Mouse (Mus musculus): ENCODE measurements around the gene Cenpe. TPM values are rescaled to one million over a fixed set of nuclear protein-coding genes. Genes with fewer than 3 reads are reported as not detected.

Cenpe gene
- polyA plus RNA-seq, 1 experiment = 13.2 TPM

GRCm38 (mm10) chr3:135307411-135308259, 95.3 kb downstream of the Cenpe start, which contains the start of gene Slc9b2:
Gene Slc9b2 (plus strand): TSS chr3:135307700.
- no peaks in the 10 kb centered on the region for H3K27me3 ChIP-seq (ENCODE audit: control insufficient read depth, insufficient read depth, low read length)
- TF ChIP-seq POLR2A (IDR thresholded peaks at IDR 0.05; ENCODE audit: control insufficient read depth, low read depth, low read length) (no peak), CTCF (IDR thresholded peaks at IDR 0.05; ENCODE audit: control insufficient read depth, insufficient read depth, insufficient replicate concordance, low read depth, low read length) (no peak)
- H3K4me3 ChIP-seq (ENCODE audit: control insufficient read depth, low read depth, low read length) = peak within 1 kb of the TSS; percentile 54
- no peaks in the 10 kb centered on the region for H3K36me3 ChIP-seq (ENCODE audit: control insufficient read depth, insufficient read depth, low read length)
- peaks cover 10% of the 10 kb centered on the region for H3K4me1 ChIP-seq (ENCODE audit: control insufficient read depth, insufficient read depth, low read length)
- no peak within 1 kb of the TSS for H3K27ac ChIP-seq (ENCODE audit: control insufficient read depth, insufficient read depth, low read depth, low read length)

DNA sequence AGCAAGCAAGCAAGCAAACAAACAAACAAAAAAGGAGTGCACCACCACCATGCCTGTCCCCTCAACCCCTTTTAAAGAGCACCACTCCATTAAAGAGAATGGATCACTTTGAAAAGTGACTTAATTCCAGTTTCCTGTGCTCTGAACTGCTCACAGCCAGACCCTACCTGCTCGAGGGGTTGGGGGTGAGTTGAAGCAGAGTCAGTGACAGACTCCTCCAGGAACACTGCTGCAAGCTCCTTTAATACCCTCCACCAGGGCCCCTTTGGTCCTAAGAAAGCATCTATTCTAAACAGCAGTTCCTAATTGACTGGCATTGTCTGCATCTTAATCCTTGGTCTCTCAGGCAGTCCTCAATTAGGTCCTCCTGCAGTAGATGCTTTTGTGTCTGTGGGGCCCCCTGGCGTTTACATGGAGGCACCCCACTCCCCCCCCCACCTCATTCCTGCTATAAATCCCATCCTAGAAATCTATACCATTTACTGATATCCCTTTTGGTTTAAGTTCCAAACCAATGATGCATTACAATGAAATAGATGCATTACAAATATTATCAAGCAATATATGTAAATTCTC, 100.7 kb downstream of the Cenpe start:
- Histone ChIP-seq H3K27me3 (ENCODE audit: control insufficient read depth, insufficient read depth, low read length) (no peaks in the 10 kb centered on the region), H3K4me3 (ENCODE audit: control insufficient read depth, low read depth, low read length) (no peak overlapping the region), H3K36me3 (ENCODE audit: control insufficient read depth, insufficient read depth, low read length) (no peaks in the 10 kb centered on the region), H3K4me1 (ENCODE audit: control insufficient read depth, insufficient read depth, low read length) (peaks cover 2% of the 10 kb centered on the region), H3K27ac (ENCODE audit: control insufficient read depth, insufficient read depth, low read depth, low read length) (no peak overlapping the region)
- TF ChIP-seq CTCF (IDR thresholded peaks at IDR 0.05; ENCODE audit: control insufficient read depth, insufficient read depth, insufficient replicate concordance, low read depth, low read length) (no peak), POLR2A (IDR thresholded peaks at IDR 0.05; ENCODE audit: control insufficient read depth, low read depth, low read length) (no peak)

GRCm38 (mm10) chr3:135313727-135314126, 101.4 kb downstream of the Cenpe start:
- TF ChIP-seq POLR2A (IDR thresholded peaks at IDR 0.05; ENCODE audit: control insufficient read depth, low read depth, low read length) (no peak), CTCF (IDR thresholded peaks at IDR 0.05; ENCODE audit: control insufficient read depth, insufficient read depth, insufficient replicate concordance, low read depth, low read length) (no peak)
- Histone ChIP-seq H3K4me3 (ENCODE audit: control insufficient read depth, low read depth, low read length) (no peak overlapping the region), H3K27me3 (ENCODE audit: control insufficient read depth, insufficient read depth, low read length) (no peaks in the 10 kb centered on the region), H3K4me1 (ENCODE audit: control insufficient read depth, insufficient read depth, low read length) (no peaks in the 10 kb centered on the region; the same call in 1 of the 2 replicates), H3K36me3 (ENCODE audit: control insufficient read depth, insufficient read depth, low read length) (no peaks in the 10 kb centered on the region), H3K27ac (ENCODE audit: control insufficient read depth, insufficient read depth, low read depth, low read length) (no peak overlapping the region)

GRCm38 (mm10) chr3:135314811-135315210, 102.5 kb downstream of the Cenpe start:
- TF ChIP-seq CTCF (IDR thresholded peaks at IDR 0.05; ENCODE audit: control insufficient read depth, insufficient read depth, insufficient replicate concordance, low read depth, low read length) = no peak
- no peak for TF ChIP-seq POLR2A (IDR thresholded peaks at IDR 0.05; ENCODE audit: control insufficient read depth, low read depth, low read length)
- H3K27me3 ChIP-seq (ENCODE audit: control insufficient read depth, insufficient read depth, low read length) = no peaks in the 10 kb centered on the region
- no peaks in the 10 kb centered on the region for H3K36me3 ChIP-seq (ENCODE audit: control insufficient read depth, insufficient read depth, low read length)
- no peak overlapping the region for H3K27ac ChIP-seq (ENCODE audit: control insufficient read depth, insufficient read depth, low read depth, low read length)
- H3K4me3 ChIP-seq (ENCODE audit: control insufficient read depth, low read depth, low read length) = no peak overlapping the region
- no peaks in the 10 kb centered on the region; the same call in 1 of the 2 replicates for H3K4me1 ChIP-seq (ENCODE audit: control insufficient read depth, insufficient read depth, low read length)

- Histone ChIP-seq H3K4me3 (ENCODE audit: control insufficient read depth, low read depth, low read length) (no peak overlapping the region), H3K36me3 (ENCODE audit: control insufficient read depth, insufficient read depth, low read length) (no peaks in the 10 kb centered on the region), H3K4me1 (ENCODE audit: control insufficient read depth, insufficient read depth, low read length) (no peaks in the 10 kb centered on the region; the same call in 1 of the 2 replicates), H3K27ac (ENCODE audit: control insufficient read depth, insufficient read depth, low read depth, low read length) (no peak overlapping the region), H3K27me3 (ENCODE audit: control insufficient read depth, insufficient read depth, low read length) (no peaks in the 10 kb centered on the region)
- TF ChIP-seq POLR2A (IDR thresholded peaks at IDR 0.05; ENCODE audit: control insufficient read depth, low read depth, low read length) (no peak), CTCF (IDR thresholded peaks at IDR 0.05; ENCODE audit: control insufficient read depth, insufficient read depth, insufficient replicate concordance, low read depth, low read length) (peak; percentile 76; the same call in 1 of the 2 replicates)
Measured at GRCm38 (mm10) chr3:135315720-135316425, 103.5 kb downstream of the Cenpe start.

- no peaks in the 10 kb centered on the region; the same call in 1 of the 2 replicates for H3K4me1 ChIP-seq (ENCODE audit: control insufficient read depth, insufficient read depth, low read length)
- no peaks in the 10 kb centered on the region for H3K36me3 ChIP-seq (ENCODE audit: control insufficient read depth, insufficient read depth, low read length)
- H3K27ac ChIP-seq (ENCODE audit: control insufficient read depth, insufficient read depth, low read depth, low read length) = no peak overlapping the region
- no peak overlapping the region for H3K4me3 ChIP-seq (ENCODE audit: control insufficient read depth, low read depth, low read length)
- TF ChIP-seq CTCF (IDR thresholded peaks at IDR 0.05; ENCODE audit: control insufficient read depth, insufficient read depth, insufficient replicate concordance, low read depth, low read length) (no peak), POLR2A (IDR thresholded peaks at IDR 0.05; ENCODE audit: control insufficient read depth, low read depth, low read length) (no peak)
- H3K27me3 ChIP-seq (ENCODE audit: control insufficient read depth, insufficient read depth, low read length) = no peaks in the 10 kb centered on the region
Measured at GRCm38 (mm10) chr3:135318331-135318730, 106.0 kb downstream of the Cenpe start.

Other genes with a start within 250 kb of the Cenpe start
- 1.6 and 1.8 TPM in 2 replicates for gene Bdh2, start 68.7 kb downstream of the Cenpe start, polyA plus RNA-seq (2012; rRNA removed)
- 0.26 TPM in 1 of 2 replicates, not detected in the other for gene Slc9b2, start 95.2 kb downstream of the Cenpe start, polyA plus RNA-seq (2012; rRNA removed)
- 89.9 and 100.0 TPM in 2 replicates for gene Slc9b1, start 135.5 kb downstream of the Cenpe start, polyA plus RNA-seq (2012; rRNA removed)
- gene Cisd2, start 211.4 kb downstream of the Cenpe start, polyA plus RNA-seq (2012; rRNA removed) = 6.5 and 6.7 TPM in 2 replicates
- gene Ube2d3, start 225.6 kb downstream of the Cenpe start, polyA plus RNA-seq (2012; rRNA removed) = 493 and 621 TPM in 2 replicates